Mouse (Mus musculus): Measurements from ENCODE around the gene F11r.

DNA sequence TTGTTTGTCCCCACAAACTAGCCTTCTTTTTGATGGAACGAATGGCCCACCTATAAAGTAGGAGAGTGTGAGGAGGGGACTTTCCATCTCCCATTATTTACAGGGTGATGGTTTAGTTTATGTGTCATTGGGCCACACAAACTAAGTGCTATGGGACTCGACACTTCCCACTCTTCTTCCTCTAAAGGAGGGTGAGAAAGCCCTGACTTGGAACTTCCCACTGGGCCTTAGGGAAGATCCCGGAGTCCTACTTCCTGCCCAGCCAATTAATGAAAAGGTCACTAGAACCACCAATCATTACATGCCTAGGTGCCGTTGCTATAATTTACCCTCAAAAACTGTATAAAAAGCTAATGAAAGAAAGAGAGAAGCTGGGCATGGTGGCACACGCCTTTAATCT is 5.2 kb upstream of the F11r start:
- TF ChIP-seq CTCF (IDR thresholded peaks at IDR 0.05) (no peak), POLR2A (IDR thresholded peaks at IDR 0.05; ENCODE audit: insufficient read depth, low read depth, low read length) (no peak)

Data from heart, adult 2 months (tissue).